Comparison of ENCODE assay signal across 32 mouse cellular contexts in genomic region chr9:43309087-43309872, GRCm38 (mm10). TPM values are rescaled to one million over a fixed set of nuclear protein-coding genes. Genes with fewer than 3 reads are reported as not detected.
"Had no signal": no experiment of that assay in that cellular context is flagged by ENCODE, and none has a peak within 500 bp of the region (broad histone marks: within the 10 kb centered on the region; RNA-seq: fewer than 3 reads in every experiment).

No protein-coding gene starts in this region.

- H3K4me2 ChIP-seq: embryonic facial prominence, embryonic 12.5 days; embryonic facial prominence, embryonic 13.5 days; forebrain, embryonic 12.5 days; forebrain, embryonic 13.5 days; forebrain, embryonic 15.5 days had no signal

- H3K36me3 ChIP-seq: embryonic facial prominence, embryonic 10.5 days; embryonic facial prominence, embryonic 12.5 days; embryonic facial prominence, embryonic 13.5 days; embryonic facial prominence, embryonic 15.5 days; forebrain, embryonic 10.5 days; forebrain, embryonic 12.5 days; forebrain, embryonic 15.5 days had no signal

- DNase-seq: cerebellum, adult 9-10 months; cerebellum, adult 9-11 months; cerebellum, postnatal 10 days; cerebellum, postnatal 14 days; cerebellum, postnatal 25 days; cerebellum, postnatal 36 days; embryo, embryonic 11 days; forebrain, postnatal 0 days; gastrocnemius, adult 2 months; gastrocnemius, postnatal 10 days; gastrocnemius, postnatal 14 days; gastrocnemius, postnatal 25 days; gastrocnemius, postnatal 36 days; heart, adult 11 months; heart, adult 18-20 months; heart, adult 2 months had no signal

- H3K4me1 ChIP-seq: embryonic facial prominence, embryonic 13.5 days; embryonic facial prominence, embryonic 15.5 days; forebrain, embryonic 12.5 days; forebrain, embryonic 13.5 days; forebrain, embryonic 15.5 days had no signal

- H3K9ac ChIP-seq: embryonic facial prominence, embryonic 12.5 days; embryonic facial prominence, embryonic 13.5 days; embryonic facial prominence, embryonic 15.5 days; forebrain, embryonic 12.5 days; forebrain, embryonic 13.5 days; forebrain, embryonic 15.5 days; forebrain, postnatal 0 days had no signal

- H3K27ac ChIP-seq: embryonic facial prominence, embryonic 10.5 days; embryonic facial prominence, embryonic 12.5 days; embryonic facial prominence, embryonic 13.5 days; embryonic facial prominence, embryonic 15.5 days; forebrain, embryonic 10.5 days; forebrain, embryonic 12.5 days; forebrain, embryonic 13.5 days; forebrain, embryonic 15.5 days; gastrocnemius, adult 2 months; heart, adult 2 months had no signal

- H3K27me3 ChIP-seq: embryonic facial prominence, embryonic 12.5 days; embryonic facial prominence, embryonic 13.5 days; embryonic facial prominence, embryonic 15.5 days; forebrain, embryonic 13.5 days; forebrain, embryonic 15.5 days had no signal

- H3K4me3 ChIP-seq: embryonic facial prominence, embryonic 10.5 days; embryonic facial prominence, embryonic 12.5 days; embryonic facial prominence, embryonic 13.5 days; embryonic facial prominence, embryonic 15.5 days; erythroblast, embryonic 14.5 days; forebrain, embryonic 10.5 days; forebrain, embryonic 12.5 days; forebrain, embryonic 13.5 days; forebrain, embryonic 15.5 days; gastrocnemius, adult 2 months; heart, adult 2 months had no signal

- H3K9me3 ChIP-seq: embryonic facial prominence, embryonic 10.5 days; embryonic facial prominence, embryonic 12.5 days; embryonic facial prominence, embryonic 13.5 days; embryonic facial prominence, embryonic 15.5 days; forebrain, embryonic 10.5 days; forebrain, embryonic 12.5 days; forebrain, embryonic 13.5 days; forebrain, embryonic 15.5 days had no signal

RNA-seq across cellular contexts. Expression of gene Trim29, which starts 1.4 kb away (rescaled TPM):
- total RNA-seq: common myeloid progenitor, adult 5-6 weeks; forebrain, postnatal 0 days; gastrocnemius, adult 18-20 months; gastrocnemius, adult 2 months; gastrocnemius, adult 8-10 months; gastrocnemius, postnatal 25 days; granulocyte monocyte progenitor cell, adult 5-6 weeks; heart, adult 8-10 months had no signal
- polyA plus RNA-seq: erythroblast, embryonic 14.5 days; forebrain, embryonic 13.5 days; forebrain, embryonic 14.5 days; forebrain, embryonic 15.5 days; forebrain, embryonic 16.5 days had no signal
